Comparison of ENCODE assay signal across 8 mouse cellular contexts in the genomic region with DNA sequence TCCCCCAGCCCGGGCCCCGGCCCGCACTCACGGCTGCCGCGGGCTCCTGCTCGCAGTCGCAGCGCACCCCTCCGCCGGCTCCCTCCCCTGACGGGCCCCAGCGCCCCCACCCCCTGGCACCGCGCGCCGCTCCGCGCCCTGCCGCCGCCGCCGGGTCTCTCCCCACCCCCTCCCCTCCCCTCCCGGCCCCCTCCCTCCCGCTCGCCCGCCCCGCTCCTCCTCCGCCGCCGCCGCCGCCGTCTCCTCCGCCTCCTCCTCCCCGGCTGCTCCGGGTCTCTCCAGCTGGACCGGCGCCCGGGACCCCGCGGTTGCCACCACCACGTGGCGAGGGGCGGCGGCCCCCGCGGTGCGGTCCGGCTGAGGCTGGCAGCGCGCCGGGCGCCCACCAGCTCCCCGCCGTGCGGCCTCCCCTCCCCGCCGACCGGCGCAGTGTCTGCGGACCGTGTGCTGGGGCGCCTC. TPM values are rescaled to one million over a fixed set of nuclear protein-coding genes. Genes with fewer than 3 reads are reported as not detected.
A peak's percentile ranks its signal among the peaks of the same experiment; 100 is the strongest.
DNase-seq lines count a peak whose midpoint lies in the region; ATAC-seq and TF ChIP-seq lines count a peak whose summit lies in the region.

A gene (minus strand): TSS at position 153 of the 459 bp plus-strand sequence.

- H3K27ac ChIP-seq in MEL (ENCODE audit: control insufficient read depth, low read depth, low read length): peak within 1 kb of the TSS; percentile 66
- H3K27ac ChIP-seq in embryonic facial prominence, embryonic 12.5 days: peak within 1 kb of the TSS; percentile 92
- peak within 1 kb of the TSS; percentile 84 for H3K27ac ChIP-seq in midbrain, embryonic 11.5 days (ENCODE audit: low read depth, low read length)

- H3K4me2 ChIP-seq in embryonic facial prominence, embryonic 12.5 days (replicated peaks): peak within 1 kb of the TSS; percentile 69
- H3K4me2 ChIP-seq in midbrain, embryonic 11.5 days: peak within 1 kb of the TSS; percentile 87

- peak within 1 kb of the TSS; percentile 68 to 93 for H3K4me3 ChIP-seq in MEL (ENCODE audit: control insufficient read depth in 1 of 2, insufficient read depth in 1 of 2, low read depth in 2 of 2, low read length in 2 of 2)
- peak within 1 kb of the TSS; percentile 61 for H3K4me3 ChIP-seq in embryonic facial prominence, embryonic 12.5 days
- H3K4me3 ChIP-seq in midbrain, embryonic 11.5 days (ENCODE audit: low read depth, low read length): peak within 1 kb of the TSS; percentile 83

- TF ChIP-seq EP300 in MEL (IDR thresholded peaks at IDR 0.05; ENCODE audit: low read depth in 1 of 2, low read length in 2 of 2): no peak

- H3K36me3 ChIP-seq in MEL (ENCODE audit: control insufficient read depth in 1 of 2, insufficient read depth in 2 of 2, low read length in 2 of 2): peaks cover 2 to 8% of the 10 kb centered on the region in 2 experiments; a peak in 2 of 4 replicates
- peaks cover 32% of the 10 kb centered on the region for H3K36me3 ChIP-seq in embryonic facial prominence, embryonic 12.5 days
- no peaks in the 10 kb centered on the region; the same call in 1 of the 2 replicates for H3K36me3 ChIP-seq in midbrain, embryonic 11.5 days (ENCODE audit: control insufficient read depth, insufficient read depth, low read length)

- intact Hi-C loops in heart, postnatal 10 days (cut with DNase I): no loop called here
- intact Hi-C loops in left cerebral cortex, postnatal 10 days (cut with DNase I): no loop called here

- H3K9ac ChIP-seq in MEL (ENCODE audit: control insufficient read depth, low read depth, low read length, poor library complexity, severe bottlenecking): peak within 1 kb of the TSS; percentile 82
- H3K9ac ChIP-seq in embryonic facial prominence, embryonic 12.5 days: peak within 1 kb of the TSS; percentile 88
- peak within 1 kb of the TSS; percentile 80 for H3K9ac ChIP-seq in midbrain, embryonic 11.5 days (ENCODE audit: low read length)

- peak; percentile 72 for DNase-seq in cerebellum, adult 11 months
- DNase-seq in MEL (ENCODE audit: low read depth, low spot score): no peak
- DNase-seq in heart, postnatal 10 days: peak; percentile 35 to 53
- peak in 1 of 2 experiments; percentile 87 for DNase-seq in left cerebral cortex, postnatal 10 days (ENCODE audit: extremely low spot score in 1 of 2, low spot score in 2 of 2)
- DNase-seq in midbrain, embryonic 11.5 days (ENCODE audit: low spot score, missing footprints): peak; percentile 90
- peak; percentile 42 for DNase-seq in testis, postnatal 14 days (ENCODE audit: low spot score)

- H3K27me3 ChIP-seq in MEL (ENCODE audit: control insufficient read depth in 1 of 2, insufficient read depth in 2 of 2, low read length in 2 of 2): no peaks in the 10 kb centered on the region
- peaks cover 4% of the 10 kb centered on the region; the same call in 1 of the 2 replicates for H3K27me3 ChIP-seq in embryonic facial prominence, embryonic 12.5 days
- H3K27me3 ChIP-seq in midbrain, embryonic 11.5 days (ENCODE audit: control insufficient read depth, insufficient read depth, low read length): peaks cover 15% of the 10 kb centered on the region

- TF ChIP-seq POLR2A in MEL (IDR thresholded peaks at IDR 0.05; ENCODE audit: control insufficient read depth in 1 of 2, insufficient read depth in 1 of 2, low read depth in 1 of 2, low read length in 2 of 2, poor library complexity in 1 of 2): peak in 1 of 2 experiments; percentile 24; a peak in 2 of 4 replicates

- H3K79me2 ChIP-seq in MEL (ENCODE audit: control insufficient read depth, insufficient read depth, low read length, poor library complexity): peaks cover 7% of the 10 kb centered on the region; the same call in 1 of the 2 replicates

- ATAC-seq in cerebellum, adult (ENCODE audit: insufficient number of reproducible peaks, low FRiP score, low TSS enrichment): no peak
- peak; percentile 5; the same call in 1 of the 2 replicates for ATAC-seq in embryonic facial prominence, embryonic 12.5 days (ENCODE audit: insufficient number of reproducible peaks, insufficient read depth, low FRiP score, low TSS enrichment)
- ATAC-seq in midbrain, embryonic 11.5 days (ENCODE audit: low FRiP score): peak; percentile 64

- 1% methylated on average over 33 of the region's 64 CpGs for WGBS in embryonic facial prominence, embryonic 12.5 days
- 0% methylated on average over 27 of the region's 64 CpGs for WGBS in midbrain, embryonic 11.5 days

- H3K4me1 ChIP-seq in MEL (ENCODE audit: control insufficient read depth in 1 of 2, insufficient read depth in 2 of 2, low read length in 2 of 2): peaks cover 7 to 21% of the 10 kb centered on the region in 2 experiments; a peak in 2 of 4 replicates
- peaks cover 51% of the 10 kb centered on the region for H3K4me1 ChIP-seq in embryonic facial prominence, embryonic 12.5 days
- peaks cover 17% of the 10 kb centered on the region for H3K4me1 ChIP-seq in midbrain, embryonic 11.5 days (ENCODE audit: control insufficient read depth, insufficient read depth, low read length)

- no peaks in the 10 kb centered on the region for H3K9me3 ChIP-seq in MEL (replicated peaks; ENCODE audit: insufficient read depth, low read length)
- H3K9me3 ChIP-seq in embryonic facial prominence, embryonic 12.5 days: no peaks in the 10 kb centered on the region
- no peaks in the 10 kb centered on the region for H3K9me3 ChIP-seq in midbrain, embryonic 11.5 days (ENCODE audit: control insufficient read depth, low read length)

- TF ChIP-seq CTCF in MEL (IDR thresholded peaks at IDR 0.05 in 2 of 3, conservative IDR thresholded peaks at IDR 0.05 in 1 of 3; ENCODE audit: control insufficient read depth in 1 of 3, insufficient read depth in 1 of 3, low read depth in 2 of 3, low read length in 3 of 3, poor library complexity in 1 of 3, severe bottlenecking in 1 of 3): no peak

- TF ChIP-seq RAD21 in MEL (IDR thresholded peaks at IDR 0.05; ENCODE audit: low read depth, low read length): no peak

TF ChIP-seq in MEL, 35 proteins besides CTCF, POLR2A, EP300 and RAD21:
- TF ChIP-seq MAFK (IDR thresholded peaks at IDR 0.05; ENCODE audit: borderline replicate concordance, low read depth, low read length): no peak
- no peak for TF ChIP-seq SIN3A (IDR thresholded peaks at IDR 0.05; ENCODE audit: low read length)
- TF ChIP-seq USF1 (IDR thresholded peaks at IDR 0.05; ENCODE audit: low read depth, low read length): no peak
- TF ChIP-seq ELF1 (IDR thresholded peaks at IDR 0.05; ENCODE audit: low read depth, low read length): no peak
- no peak for TF ChIP-seq MEF2A (IDR thresholded peaks at IDR 0.05; ENCODE audit: extremely low read depth, insufficient replicate concordance, low read depth, low read length, poor library complexity, severe bottlenecking)
- no peak for TF ChIP-seq ZC3H11A (IDR thresholded peaks at IDR 0.05; ENCODE audit: low read depth, low read length)
- no peak for TF ChIP-seq POLR2AphosphoS5 (IDR thresholded peaks at IDR 0.05; ENCODE audit: borderline replicate concordance, low read depth, low read length)
- TF ChIP-seq RCOR1 (IDR thresholded peaks at IDR 0.05; ENCODE audit: low read depth, low read length): no peak
- no peak for TF ChIP-seq TAL1 (IDR thresholded peaks at IDR 0.05; ENCODE audit: low read length)
- no peak for TF ChIP-seq E2F4 (IDR thresholded peaks at IDR 0.05; ENCODE audit: borderline replicate concordance, low read depth, low read length)
- no peak for TF ChIP-seq USF2 (IDR thresholded peaks at IDR 0.05; ENCODE audit: borderline replicate concordance in 1 of 2, insufficient read depth in 1 of 2, low read depth in 1 of 2, low read length in 2 of 2)
TF ChIP-seq in MEL: peak in this region for 0.

RNA-seq across cellular contexts. Expression of the gene that starts here (rescaled TPM):
- 10.3 and 11.7 TPM in 2 replicates for total RNA-seq in MEL (2012; rRNA removed)
- 10 to 100 TPM in 1 of 2 experiments, not detected in 1; 33.5 TPM for polyA plus RNA-seq in MEL (2012; ENCODE audit: insufficient read depth in 1 of 2, insufficient read length in 2 of 2, low read depth in 1 of 2, low replicate concordance in 2 of 2, missing spikeins in 1 of 2)
- polyA plus RNA-seq in embryonic facial prominence, embryonic 12.5 days (2016; fragmentation: Nextera tagmentation; extraction: Ambion mirVana): 9.6 and 10.4 TPM in 2 replicates
- total RNA-seq in heart, postnatal 10 days (2021): 10 to 100 TPM; 15.9 to 17.3 TPM
- total RNA-seq in left cerebral cortex, postnatal 10 days (2021): 10 to 100 TPM; 52.4 to 53.7 TPM
- 2.8 and 3.6 TPM in 2 replicates for polyA plus RNA-seq in midbrain, embryonic 11.5 days (2014; fragmentation: Nextera tagmentation; extraction: Ambion mirVana)
